Mouse (Mus musculus) ovary, adult 18-20 months (tissue): ENCODE measurements around the gene Cnmd.

Experiments
- DNase-seq: peaks from one replicate; pipeline ENCODE4 v3.0.0; 2022; ENCODE audit warnings: low spot score, mixed read lengths

Cnmd gene

DNA sequence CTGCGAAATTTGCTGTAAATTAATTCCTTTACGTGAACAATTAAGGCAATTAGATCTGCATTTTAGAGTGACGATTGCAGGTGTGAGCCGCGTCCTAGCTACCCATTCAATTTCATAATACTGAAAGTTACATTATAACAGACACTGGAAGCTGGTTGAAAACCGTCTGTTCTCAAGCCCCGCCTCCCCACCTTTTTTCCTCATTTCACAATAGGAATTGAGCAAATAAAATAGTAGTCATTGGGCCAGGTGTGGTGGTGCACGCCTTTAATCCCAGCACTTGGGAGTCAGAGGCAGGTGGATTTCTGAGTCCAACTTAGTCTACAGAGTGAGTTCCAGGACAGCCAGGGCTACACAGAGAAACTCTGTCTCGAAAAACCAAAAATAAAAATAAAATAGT lies 19.9 kb downstream of the Cnmd start:
- no peak for DNase-seq

- no peak for DNase-seq
These were observed 25.2 kb downstream of the Cnmd start for GRCm38 (mm10) chr14:79636814-79637213.

GRCm38 (mm10) chr14:79633196-79633595 lies 28.8 kb downstream of the Cnmd start:
- DNase-seq: peak; percentile 37

- DNase-seq: no peak
These were observed 29.6 kb downstream of the Cnmd start for GRCm38 (mm10) chr14:79632330-79632729.

DNA sequence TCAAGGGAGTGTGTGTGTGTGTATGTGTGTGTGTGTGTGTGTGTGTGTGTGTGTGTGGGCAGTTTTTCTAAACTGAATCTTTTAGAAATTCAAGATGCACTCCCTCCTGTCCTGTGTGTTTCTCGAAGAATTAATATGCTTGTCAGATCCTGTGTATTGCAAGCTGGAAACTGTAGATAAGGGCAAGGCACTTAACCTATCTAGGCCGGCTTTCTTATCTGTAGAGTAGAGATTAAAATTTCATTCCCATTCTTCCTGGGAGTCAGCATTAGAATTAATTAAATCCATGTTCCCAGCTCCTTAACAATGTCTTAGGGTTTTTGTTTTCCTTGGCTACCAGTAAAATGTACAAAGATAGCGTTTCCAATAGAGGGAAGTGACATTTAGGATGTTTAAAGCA lies 40.8 kb downstream of the Cnmd start:
- DNase-seq: no peak

DNA sequence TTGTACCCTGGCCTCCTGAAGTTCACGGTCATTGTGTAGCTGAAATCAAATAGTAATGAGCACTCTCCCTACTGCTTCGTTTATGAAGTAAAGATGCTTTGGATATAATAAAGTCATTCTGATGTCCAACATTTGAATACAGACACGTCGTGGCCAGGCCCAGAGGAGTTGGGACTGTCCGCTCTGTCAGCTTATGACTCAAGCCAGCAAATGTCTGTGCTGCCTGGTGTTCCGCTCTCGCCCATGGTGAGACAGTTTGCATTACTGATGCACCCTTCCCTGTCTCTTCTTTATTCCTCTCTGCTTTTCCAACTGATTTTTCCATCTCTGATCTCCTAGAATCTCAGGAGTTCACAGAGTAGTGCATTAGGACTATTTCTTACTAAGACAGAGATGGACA lies 42.2 kb downstream of the Cnmd start:
- DNase-seq: no peak

GRCm38 (mm10) chr14:79617121-79617828 lies 44.7 kb downstream of the Cnmd start:
- DNase-seq: no peak

- DNase-seq: no peak
These were observed 53.7 kb downstream of the Cnmd start for GRCm38 (mm10) chr14:79608286-79608685.

- DNase-seq: no peak
These were observed 54.6 kb downstream of the Cnmd start for GRCm38 (mm10) chr14:79607352-79607751.

DNA sequence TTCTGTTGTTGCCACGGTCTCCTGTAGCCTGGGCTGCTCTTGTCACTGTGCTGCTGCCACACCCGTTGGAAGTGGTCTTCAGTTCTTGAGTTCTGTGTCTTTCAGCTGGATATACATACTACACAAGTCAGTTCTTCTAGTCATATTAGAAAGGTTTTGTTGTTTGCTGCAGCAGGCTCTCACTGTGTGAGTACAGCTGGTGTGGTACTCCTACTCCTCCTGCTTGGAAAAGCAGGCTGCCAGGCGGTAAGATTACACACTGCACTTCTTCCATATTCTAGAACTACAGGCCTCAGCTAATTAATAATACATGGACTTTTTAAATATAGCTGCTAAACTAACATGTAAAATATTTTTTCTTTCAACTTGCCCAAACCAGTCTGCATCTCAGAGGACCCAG lies 55.1 kb downstream of the Cnmd start:
- DNase-seq: no peak

DNA sequence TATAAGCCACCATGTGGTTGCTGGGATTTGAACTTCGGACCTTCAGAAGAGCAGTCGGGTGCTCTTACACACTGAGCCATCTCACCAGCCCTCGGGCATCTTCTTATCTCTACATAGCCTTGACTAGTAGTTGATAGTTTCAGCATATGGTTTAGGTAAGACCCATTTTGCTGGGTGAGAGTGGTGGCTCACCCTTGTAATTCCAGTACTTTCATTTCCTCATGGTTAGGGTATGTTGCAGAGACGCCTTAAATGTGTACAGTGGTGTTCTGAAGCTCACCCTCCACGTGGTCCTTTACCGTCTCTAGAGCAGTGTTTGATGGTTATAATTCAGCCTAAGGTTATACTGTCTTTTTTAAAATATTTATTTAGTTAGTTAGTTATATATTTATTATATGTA lies 55.6 kb downstream of the Cnmd start:
- no peak for DNase-seq

GRCm38 (mm10) chr14:79605881-79606280 lies 56.1 kb downstream of the Cnmd start:
- DNase-seq: no peak

DNA sequence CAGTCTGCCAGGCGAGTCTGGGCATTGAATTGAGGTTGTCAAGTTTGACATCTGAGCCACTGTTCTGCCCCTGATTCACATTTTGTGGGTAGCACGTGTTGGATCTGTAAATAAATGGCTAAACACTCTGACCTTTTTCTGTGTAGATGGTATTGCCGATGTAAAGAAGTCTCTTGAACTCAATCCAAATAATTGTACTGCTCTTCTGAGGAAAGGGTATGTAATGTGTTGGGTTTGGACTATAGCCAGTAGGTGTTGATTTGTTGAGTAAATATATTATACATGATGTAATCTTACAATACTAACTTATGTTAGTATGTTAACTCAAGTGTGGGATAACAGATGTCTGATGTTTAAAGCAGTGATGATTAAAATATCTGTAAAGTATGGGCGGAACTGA lies 65.4 kb downstream of the Cnmd start:
- DNase-seq: no peak

- no peak for DNase-seq
These were observed 67.9 kb downstream of the Cnmd start for GRCm38 (mm10) chr14:79594069-79594468.

- DNase-seq: no peak
These were observed 70.4 kb downstream of the Cnmd start for GRCm38 (mm10) chr14:79591611-79592010.

DNA sequence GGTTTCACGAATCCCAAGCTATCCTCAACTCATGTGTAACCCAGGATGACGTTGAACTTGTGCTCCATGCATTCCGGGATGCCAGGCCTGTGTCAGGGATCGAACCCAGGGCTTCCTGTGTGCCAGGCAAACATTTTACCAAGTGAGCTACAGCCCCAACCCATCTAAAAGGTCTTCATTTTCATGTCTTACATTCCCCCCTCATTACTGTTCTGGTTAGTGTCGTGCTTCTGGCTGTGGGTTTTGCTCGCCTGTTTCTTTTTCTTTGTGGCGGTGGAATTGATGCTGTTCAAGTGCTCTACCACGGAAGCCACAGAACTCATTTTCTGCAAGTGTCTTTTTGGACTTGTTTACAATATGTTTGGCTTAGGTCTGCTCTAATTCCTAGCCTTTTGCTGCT lies 71.1 kb downstream of the Cnmd start:
- no peak for DNase-seq

DNA sequence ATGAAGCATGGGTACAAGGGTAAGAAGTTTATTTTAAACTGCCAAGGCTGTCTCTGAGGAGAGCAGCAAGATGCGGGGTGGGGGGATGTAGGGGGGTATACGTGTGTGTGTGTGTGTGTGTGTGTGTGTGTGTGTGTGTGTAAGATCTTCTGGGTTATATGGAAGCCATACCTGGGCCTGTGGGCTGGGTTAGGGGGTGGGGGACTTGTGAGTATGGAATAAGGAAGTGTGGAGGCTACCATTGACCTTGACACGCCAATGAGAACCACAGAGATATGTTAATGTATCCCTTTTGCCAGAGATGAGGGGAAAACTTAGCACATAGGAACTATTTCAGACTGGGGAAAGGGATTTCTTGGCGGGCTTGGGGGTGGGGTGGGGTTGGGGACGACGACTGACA lies 72.6 kb downstream of the Cnmd start:
- no peak for DNase-seq

DNA sequence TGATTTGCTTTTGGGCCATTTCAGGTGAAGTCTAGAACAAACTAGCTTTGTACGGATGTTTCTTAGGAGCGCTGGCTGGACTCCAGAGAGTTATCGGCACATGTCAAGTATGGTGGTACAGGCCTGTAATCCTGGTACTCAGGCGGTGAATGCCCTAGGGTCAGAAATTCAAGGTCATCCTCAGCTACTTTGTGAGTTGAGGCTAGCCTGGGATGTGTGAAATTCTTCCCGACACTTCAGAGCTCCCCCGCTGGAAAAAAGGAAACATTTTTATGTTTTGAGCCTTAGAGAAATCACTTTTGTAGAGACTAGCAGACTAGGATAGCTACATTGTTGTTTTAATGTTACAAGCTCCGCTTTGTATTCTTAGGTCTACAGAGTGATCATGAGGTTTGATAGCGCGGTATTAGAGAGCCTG lies 73.4 kb downstream of the Cnmd start:
- no peak for DNase-seq

DNA sequence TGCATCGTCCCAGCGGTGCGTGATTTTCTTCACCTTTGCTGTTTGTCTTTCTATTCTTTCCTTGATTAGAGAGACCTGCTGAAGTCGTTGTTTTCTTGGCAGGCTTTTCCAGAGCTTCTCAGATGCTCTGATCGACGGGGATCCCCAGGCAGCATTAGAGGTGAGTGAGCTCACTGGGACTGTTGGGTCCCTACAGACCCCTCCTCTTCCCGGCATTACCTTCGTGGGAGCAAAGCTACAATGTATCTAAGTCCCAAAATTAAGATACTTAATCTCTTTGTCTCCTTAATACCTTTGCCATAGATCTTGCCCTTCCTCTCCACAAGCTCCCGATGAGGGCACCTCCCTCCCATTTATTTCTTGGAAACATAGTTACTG lies 74.1 kb downstream of the Cnmd start:
- DNase-seq: no peak
